Mouse (Mus musculus) E14TG2a.4 (cell line): ENCODE results near the gene Ocln.

ENCODE experiments used
- H3K27me3 ChIP-seq: 2 replicates; pipeline ENCODE4 v1.6.1; 2014; ENCODE audit warnings: low read length, control low read depth; ENCODE audit not compliant: insufficient read depth
- H3K36me3 ChIP-seq: 2 replicates; pipeline ENCODE4 v1.6.1; 2014; ENCODE audit warnings: low read length, control low read depth; ENCODE audit not compliant: insufficient read depth
- H3K4me1 ChIP-seq: replicated peaks from 2 replicates; pipeline ENCODE4 v1.6.1; 2014; ENCODE audit warnings: low read depth, low read length, control low read depth
- H3K4me3 ChIP-seq: replicated peaks from 2 replicates; pipeline ENCODE4 v1.5.1; 2014; ENCODE audit warnings: mild to moderate bottlenecking, low read length
- H3K9me3 ChIP-seq: 2 replicates; pipeline ENCODE4 v1.6.1; 2014; ENCODE audit warnings: low read length, control low read depth
- CTCF ChIP-seq: conservative IDR thresholded peaks from 2 replicates; pipeline ENCODE4 v1.5.1; 2014; ENCODE audit warnings: low read length
- NANOG ChIP-seq: IDR thresholded peaks from 2 replicates; pipeline ENCODE4 v1.6.1; 2014; ENCODE audit warnings: borderline replicate concordance, low read length, mixed read lengths
- POU5F1 ChIP-seq: IDR thresholded peaks from 2 replicates; pipeline ENCODE4 v1.6.1; 2014; ENCODE audit warnings: low read length, borderline replicate concordance

Ocln gene

GRCm38 (mm10) chr13:100552369-100553041 is at the start of gene Ocln:
Ocln (minus strand) TSS chr13:100552718.
- Histone ChIP-seq H3K36me3 (no peaks in the 10 kb centered on the region), H3K27me3 (peaks cover 61% of the 10 kb centered on the region), H3K9me3 (no peaks in the 10 kb centered on the region), H3K4me1 (peaks cover 15% of the 10 kb centered on the region), H3K4me3 (peak within 1 kb of the TSS; percentile 94)
- TF ChIP-seq POU5F1 (no peak), CTCF (no peak), NANOG (no peak)

DNA sequence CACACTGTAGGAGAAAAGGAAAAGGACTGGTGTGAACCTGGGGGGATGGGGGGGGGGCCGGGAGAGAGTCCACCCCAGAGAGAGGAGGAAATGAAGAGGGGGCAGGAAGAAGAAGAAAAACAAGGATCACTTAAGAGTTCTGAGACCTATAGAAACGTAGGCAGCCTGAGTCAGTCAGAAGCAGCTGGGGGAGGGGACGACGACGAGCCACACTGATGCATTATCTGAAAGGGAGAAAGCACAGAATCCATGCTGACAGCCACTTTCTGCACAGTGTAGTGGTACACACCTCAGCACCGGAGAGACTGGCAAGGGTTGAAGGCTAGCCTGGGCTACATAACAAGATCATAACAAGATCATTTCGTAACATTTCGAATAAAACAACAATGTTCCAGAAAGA is 48.5 kb upstream of the Ocln start:
- peaks cover 28% of the 10 kb centered on the region for H3K4me1 ChIP-seq
- H3K4me3 ChIP-seq: no peak overlapping the region
- H3K27me3 ChIP-seq: no peaks in the 10 kb centered on the region
- H3K36me3 ChIP-seq: no peaks in the 10 kb centered on the region
- TF ChIP-seq CTCF (no peak), NANOG (no peak), POU5F1 (no peak)
- H3K9me3 ChIP-seq: no peaks in the 10 kb centered on the region

GRCm38 (mm10) chr13:100600317-100600716 is 47.8 kb upstream of the Ocln start:
- Histone ChIP-seq H3K27me3 (no peaks in the 10 kb centered on the region), H3K36me3 (no peaks in the 10 kb centered on the region), H3K4me3 (0 out of 2 replicates have a peak overlapping the region, but pooled peaks have one; percentile 3), H3K9me3 (no peaks in the 10 kb centered on the region), H3K4me1 (peaks cover 28% of the 10 kb centered on the region)
- TF ChIP-seq POU5F1 (no peak), NANOG (no peak), CTCF (no peak)

- no peaks in the 10 kb centered on the region for H3K36me3 ChIP-seq
- no peaks in the 10 kb centered on the region for H3K27me3 ChIP-seq
- TF ChIP-seq CTCF (no peak), POU5F1 (no peak), NANOG (no peak)
- peaks cover 20% of the 10 kb centered on the region for H3K4me1 ChIP-seq
- H3K9me3 ChIP-seq: no peaks in the 10 kb centered on the region
- H3K4me3 ChIP-seq: no peak overlapping the region
Observed at GRCm38 (mm10) chr13:100597284-100597683, 44.8 kb upstream of the Ocln start.

DNA sequence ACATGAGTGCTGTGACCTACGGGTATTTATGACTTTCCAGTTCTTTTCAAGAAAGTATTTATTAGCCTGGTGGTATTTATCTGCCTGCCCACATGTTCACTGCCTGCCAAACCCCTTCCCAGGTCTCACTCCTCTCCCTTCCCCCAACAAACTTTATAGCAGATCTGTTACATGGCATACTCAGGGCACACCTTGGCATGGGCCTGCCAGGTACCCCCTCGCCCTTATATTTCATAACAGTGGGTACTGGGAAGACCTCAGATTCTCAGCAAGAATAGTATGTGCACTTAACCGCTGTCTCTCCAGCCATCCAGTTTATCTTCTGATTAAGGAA is 43.0 kb upstream of the Ocln start:
- Histone ChIP-seq H3K4me3 (no peak overlapping the region), H3K9me3 (no peaks in the 10 kb centered on the region), H3K36me3 (no peaks in the 10 kb centered on the region), H3K4me1 (peaks cover 8% of the 10 kb centered on the region), H3K27me3 (no peaks in the 10 kb centered on the region)
- TF ChIP-seq NANOG (no peak), CTCF (no peak), POU5F1 (no peak)

DNA sequence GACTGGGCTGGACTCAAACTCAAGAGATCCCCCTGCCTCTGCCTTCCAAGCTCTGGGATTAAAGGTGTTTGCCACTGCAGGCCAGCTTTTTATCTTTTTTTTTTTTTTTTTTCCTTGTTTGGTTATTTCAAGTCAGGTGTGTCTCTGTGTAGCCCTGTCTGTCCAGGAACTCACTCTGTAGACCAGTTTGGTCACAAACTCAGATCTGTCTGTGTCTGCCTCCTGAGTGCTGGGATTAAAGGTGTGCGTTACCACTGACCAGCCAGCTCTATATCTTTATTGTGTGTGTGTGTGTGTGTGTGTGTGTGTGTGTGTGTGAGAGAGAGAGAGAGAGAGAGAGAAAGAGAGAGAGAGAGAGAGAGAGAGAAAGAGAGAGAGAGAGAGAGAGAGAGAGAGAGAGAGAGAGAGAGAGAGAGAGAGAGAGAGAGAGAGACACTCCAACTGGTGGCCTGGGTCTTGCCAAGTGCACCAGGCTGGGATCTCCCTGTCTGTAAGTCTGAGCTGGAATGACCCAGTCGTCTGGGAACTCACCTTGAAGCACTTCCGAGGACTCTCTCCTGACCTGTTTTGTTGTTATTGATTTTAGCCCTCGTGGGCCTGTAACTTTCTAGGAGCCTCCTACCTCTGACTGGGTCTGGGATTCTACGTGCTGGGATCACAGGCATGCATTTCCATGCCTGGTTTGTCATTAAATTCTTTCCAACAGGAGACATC is 42.5 kb upstream of the Ocln start:
- TF ChIP-seq POU5F1: no peak
- no peak for TF ChIP-seq NANOG
- TF ChIP-seq CTCF: no peak
- H3K4me3 ChIP-seq: no peak overlapping the region

DNA sequence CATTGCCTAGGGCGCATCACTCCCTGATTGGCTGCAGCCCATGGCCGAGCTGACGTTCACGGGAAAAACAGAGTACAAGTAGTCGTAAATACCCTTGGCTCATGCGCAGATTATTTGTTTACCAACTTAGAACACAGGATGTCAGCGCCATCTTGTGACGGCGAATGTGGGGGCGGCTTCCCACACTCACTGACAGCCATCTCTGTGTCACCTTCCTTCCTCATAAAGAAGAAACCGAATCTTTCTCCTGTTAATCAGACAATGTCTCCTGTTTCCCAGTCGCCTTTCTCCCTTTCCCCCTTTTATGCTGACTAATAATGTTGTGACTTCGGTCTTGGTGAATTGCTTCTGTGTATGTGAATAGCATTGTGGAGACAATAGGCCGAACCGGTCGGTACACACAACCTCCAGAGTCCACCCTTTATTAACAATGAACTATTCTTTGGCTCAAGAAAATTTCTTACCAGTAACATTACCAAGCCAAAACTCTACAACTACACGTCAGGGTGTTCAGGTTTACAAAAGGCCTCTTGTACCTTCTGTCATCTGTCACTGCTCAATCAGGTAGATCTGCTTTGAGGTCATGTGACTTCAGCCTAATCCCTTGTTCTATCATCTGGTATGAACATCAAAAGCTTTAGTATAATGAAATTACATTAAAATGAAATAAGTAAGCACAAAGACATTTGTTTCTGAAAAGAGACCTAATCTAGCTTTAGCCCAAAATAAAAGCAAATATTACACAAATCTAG is 41.7 kb upstream of the Ocln start:
- Histone ChIP-seq H3K4me1 (peaks cover 3% of the 10 kb centered on the region; the same call in 1 of the 2 replicates), H3K9me3 (no peaks in the 10 kb centered on the region), H3K27me3 (no peaks in the 10 kb centered on the region), H3K4me3 (no peak overlapping the region), H3K36me3 (no peaks in the 10 kb centered on the region)
- TF ChIP-seq POU5F1 (no peak), NANOG (no peak), CTCF (no peak)

More for the DNA sequence above, 42.5 kb upstream of the Ocln start:
- H3K9me3 ChIP-seq: no peaks in the 10 kb centered on the region
- H3K27me3 ChIP-seq: no peaks in the 10 kb centered on the region
- H3K4me1 ChIP-seq: peaks cover 3% of the 10 kb centered on the region; the same call in 1 of the 2 replicates
- H3K36me3 ChIP-seq: no peaks in the 10 kb centered on the region

- no peak for TF ChIP-seq NANOG
- no peak for TF ChIP-seq CTCF
- no peak for TF ChIP-seq POU5F1
- H3K9me3 ChIP-seq: no peaks in the 10 kb centered on the region
- H3K27me3 ChIP-seq: peaks cover 7% of the 10 kb centered on the region
- no peaks in the 10 kb centered on the region for H3K36me3 ChIP-seq
- H3K4me3 ChIP-seq: no peak overlapping the region
- no peaks in the 10 kb centered on the region for H3K4me1 ChIP-seq
Observed at GRCm38 (mm10) chr13:100588646-100589045, 36.1 kb upstream of the Ocln start.
